Mouse (Mus musculus): Measurements from ENCODE around the gene Fyttd1. TPM values are rescaled to one million over a fixed set of nuclear protein-coding genes. Genes with fewer than 3 reads are reported as not detected.
"Not testable (repeated sequence)": the region's sequence is repeated elsewhere in the genome, so short reads cannot be mapped to it uniquely, and the experiment has no call there.

Gene Fyttd1
- total RNA-seq, 2 experiments from 2014 or later: 138 to 145 TPM

GRCm38 (mm10) chr16:32935088-32935487 is 57.8 kb downstream of the Fyttd1 start:
- intact Hi-C loops (cut with DNase I): no loop called here
- no peak for DNase-seq (ENCODE audit: extremely low spot score in 1 of 2, low spot score in 2 of 2)

- intact Hi-C loops (cut with DNase I): no loop called here
- DNase-seq (ENCODE audit: extremely low spot score in 1 of 2, low spot score in 2 of 2): no peak
Measured at GRCm38 (mm10) chr16:32937358-32937757, 60.1 kb downstream of the Fyttd1 start.

GRCm38 (mm10) chr16:32939301-32939700 is 62.0 kb downstream of the Fyttd1 start:
- intact Hi-C loops (cut with DNase I): not testable (repeated sequence)

GRCm38 (mm10) chr16:32939716-32940115 is 62.4 kb downstream of the Fyttd1 start:
- intact Hi-C loops (cut with DNase I); DNase-seq (ENCODE audit: extremely low spot score in 1 of 2, low spot score in 2 of 2): not testable (repeated sequence)

More at GRCm38 (mm10) chr16:32939301-32939700, 62.0 kb downstream of the Fyttd1 start:
- DNase-seq (ENCODE audit: extremely low spot score in 1 of 2, low spot score in 2 of 2): peak; percentile 31 to 72

- DNase-seq (ENCODE audit: extremely low spot score in 1 of 2, low spot score in 2 of 2); intact Hi-C loops (cut with DNase I): not testable (repeated sequence)
Measured at GRCm38 (mm10) chr16:32941226-32941625, 63.9 kb downstream of the Fyttd1 start.

- intact Hi-C loops (cut with DNase I): no loop called here
- no peak for DNase-seq (ENCODE audit: extremely low spot score in 1 of 2, low spot score in 2 of 2)
Measured at GRCm38 (mm10) chr16:32942694-32943093, 65.4 kb downstream of the Fyttd1 start.

- DNase-seq (ENCODE audit: extremely low spot score in 1 of 2, low spot score in 2 of 2): no peak
- intact Hi-C loops (cut with DNase I): no loop called here
Measured at GRCm38 (mm10) chr16:32945379-32945778, 68.1 kb downstream of the Fyttd1 start.

GRCm38 (mm10) chr16:32948016-32948415 is 70.7 kb downstream of the Fyttd1 start:
- intact Hi-C loops (cut with DNase I): no loop called here
- no peak for DNase-seq (ENCODE audit: extremely low spot score in 1 of 2, low spot score in 2 of 2)

GRCm38 (mm10) chr16:32948656-32949055 is 71.4 kb downstream of the Fyttd1 start:
- DNase-seq (ENCODE audit: extremely low spot score in 1 of 2, low spot score in 2 of 2): no peak
- intact Hi-C loops (cut with DNase I): no loop called here

GRCm38 (mm10) chr16:32949281-32949680 is 72.0 kb downstream of the Fyttd1 start:
- intact Hi-C loops (cut with DNase I): no loop called here
- no peak for DNase-seq (ENCODE audit: extremely low spot score in 1 of 2, low spot score in 2 of 2)

GRCm38 (mm10) chr16:32951074-32951473 is 73.8 kb downstream of the Fyttd1 start:
- DNase-seq (ENCODE audit: extremely low spot score in 1 of 2, low spot score in 2 of 2): no peak
- intact Hi-C loops (cut with DNase I): no loop called here

GRCm38 (mm10) chr16:32953806-32954205 is 76.5 kb downstream of the Fyttd1 start:
- DNase-seq (ENCODE audit: extremely low spot score in 1 of 2, low spot score in 2 of 2): no peak
- intact Hi-C loops (cut with DNase I): no loop called here

- intact Hi-C loops (cut with DNase I): no loop called here
- DNase-seq (ENCODE audit: extremely low spot score in 1 of 2, low spot score in 2 of 2): no peak
Measured at GRCm38 (mm10) chr16:32954304-32954703, 77.0 kb downstream of the Fyttd1 start.

GRCm38 (mm10) chr16:32956889-32957288 is 79.6 kb downstream of the Fyttd1 start:
- intact Hi-C loops (cut with DNase I): no loop called here
- no peak for DNase-seq (ENCODE audit: extremely low spot score in 1 of 2, low spot score in 2 of 2)

Other genes starting within 250 kb of the Fyttd1 start
- 100 to 1,000 TPM in 1 of 2 experiments, 10 to 100 TPM in 1; 93.2 to 107 TPM for gene Tnk2, start 233.6 kb upstream of the Fyttd1 start, total RNA-seq (2021)
- not detected for gene Muc4, start 141.6 kb upstream of the Fyttd1 start, total RNA-seq (2021)
- gene Muc20, start 80.1 kb upstream of the Fyttd1 start, total RNA-seq (2021): not detected
- not detected for gene Smbd1, start 67.0 kb upstream of the Fyttd1 start, total RNA-seq (2021)
- 10 to 100 TPM; 59.9 to 60.6 TPM for gene Rubcn, start 266 bp downstream of the Fyttd1 start, total RNA-seq (2021)
- gene Lrch3, start 36.6 kb downstream of the Fyttd1 start, total RNA-seq (2021): 10 to 100 TPM; 28.9 to 32.4 TPM
- gene Iqcg, start 178.7 kb downstream of the Fyttd1 start, total RNA-seq (2021): 1 to 10 TPM; 6.0 to 9.7 TPM
- 100 to 1,000 TPM; 258 to 270 TPM for gene Rpl35a, start 179.0 kb downstream of the Fyttd1 start, total RNA-seq (2021)
- gene Lmln, start 185.0 kb downstream of the Fyttd1 start, total RNA-seq (2021): 10 to 100 TPM; 20.1 to 24.2 TPM

Data from left cerebral cortex, postnatal 10 days (tissue).